Mouse (Mus musculus): ENCODE results near the gene Slxl1. TPM values are rescaled to one million over a fixed set of nuclear protein-coding genes. Genes with fewer than 3 reads are reported as not detected.
"Not testable (repeated sequence)": the region's sequence is repeated elsewhere in the genome, so short reads cannot be mapped to it uniquely, and the experiment has no call there.

Slxl1 gene
- total RNA-seq (2021), result not detected
- long read RNA-seq, experiment 1, result 0 reads
- long read RNA-seq, experiment 2, result 0 reads

GRCm38 (mm10) chrX:55226576-55226975 lies at the start of gene Slxl1:
Gene Slxl1 (plus strand): TSS chrX:55226876.
- DNase-seq (ENCODE audit: low spot score in 2 of 2), result not testable (repeated sequence)

Data from adrenal gland, postnatal 4 days (tissue).